Mouse (Mus musculus): ENCODE data around the gene Tmem132e. TPM values are rescaled to one million over a fixed set of nuclear protein-coding genes. Genes with fewer than 3 reads are reported as not detected.

Gene Tmem132e
- total and polyA plus RNA-seq, 2 experiments from 2014 or later: not detected

DNA sequence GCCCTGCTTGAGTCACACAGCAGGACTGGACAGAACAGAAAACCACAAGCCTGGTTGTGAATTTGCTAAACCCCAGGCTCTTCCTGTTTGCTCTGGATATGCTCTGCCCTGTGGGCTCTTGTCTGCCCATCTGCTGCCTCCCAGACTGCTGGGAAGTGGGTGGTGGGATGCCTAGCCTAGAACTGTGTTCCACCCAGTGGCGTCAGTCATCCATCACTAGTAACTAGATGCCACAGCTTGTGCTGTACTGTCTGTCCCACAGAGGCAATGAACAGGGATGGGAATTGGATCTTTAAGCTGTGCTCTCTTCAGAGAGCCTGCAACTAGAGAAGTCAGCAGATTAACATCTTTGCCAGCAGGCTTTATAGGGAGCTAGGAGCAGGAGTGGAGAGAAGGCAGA lies 23.8 kb downstream of the Tmem132e start:
- H3K4me2 ChIP-seq (ENCODE audit: low read depth, low read length): no peak overlapping the region
- DNase-seq (ENCODE audit: low spot score) (no peak), ATAC-seq (ENCODE audit: insufficient read depth, low read depth) (no peak)
- H3K4me1 ChIP-seq (ENCODE audit: control insufficient read depth, insufficient read depth): no peaks in the 10 kb centered on the region
- H3K27me3 ChIP-seq (ENCODE audit: control insufficient read depth, insufficient read depth, low read length): no peaks in the 10 kb centered on the region
- H3K9ac ChIP-seq (replicated peaks; ENCODE audit: low read depth, low read length): no peak overlapping the region
- no peaks in the 10 kb centered on the region for H3K36me3 ChIP-seq (replicated peaks; ENCODE audit: control insufficient read depth, insufficient read depth, low read length)
- H3K4me3 ChIP-seq (ENCODE audit: low read depth, low read length): no peak overlapping the region
- H3K9me3 ChIP-seq (replicated peaks; ENCODE audit: control insufficient read depth, low read length): no peaks in the 10 kb centered on the region
- 59% methylated on average over 1 of the region's 1 CpGs for WGBS
- no peak overlapping the region for H3K27ac ChIP-seq (ENCODE audit: low read depth)
- TF ChIP-seq CTCF (IDR thresholded peaks at IDR 0.05; ENCODE audit: low read depth) (no peak), EP300 (IDR thresholded peaks at IDR 0.05; ENCODE audit: low read depth) (no peak)

DNA sequence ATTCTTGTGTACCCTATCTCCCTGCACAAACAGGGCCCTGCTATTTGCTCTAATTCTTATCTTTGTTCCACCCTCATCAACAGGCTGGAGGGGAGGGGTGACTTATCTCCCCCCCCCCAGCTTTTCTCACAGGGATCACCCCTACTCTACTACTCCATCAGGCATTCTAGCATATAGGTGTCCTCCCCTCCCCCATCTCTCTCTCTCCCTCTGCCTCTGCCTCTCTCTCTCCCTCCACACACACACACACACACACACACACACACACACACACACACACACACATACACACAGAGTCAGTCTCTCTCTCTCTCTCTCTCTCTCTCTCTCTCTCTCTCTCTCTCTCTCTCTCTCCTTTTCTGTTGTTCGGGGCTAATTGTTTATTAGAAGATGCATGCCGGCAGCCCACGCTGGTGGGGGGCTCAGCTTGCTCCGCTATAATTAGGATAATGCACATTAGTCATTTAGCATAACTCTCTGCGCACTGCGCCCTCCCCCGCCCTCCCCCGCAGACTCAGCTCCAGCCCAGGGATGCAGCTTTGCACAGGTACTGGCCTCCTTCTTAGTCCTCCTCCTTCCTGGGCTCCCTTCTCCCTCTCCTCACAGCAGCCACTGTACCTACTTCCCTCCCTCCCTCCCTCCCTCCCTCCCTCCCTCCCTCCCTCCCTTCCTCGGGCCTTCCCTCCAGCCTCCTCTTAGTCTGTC lies 29.8 kb downstream of the Tmem132e start:
- no peaks in the 10 kb centered on the region for H3K9me3 ChIP-seq (replicated peaks; ENCODE audit: control insufficient read depth, low read length)
- ATAC-seq (ENCODE audit: insufficient read depth, low read depth) (no peak), DNase-seq (ENCODE audit: low spot score) (no peak)
- no peak overlapping the region for H3K4me3 ChIP-seq (ENCODE audit: low read depth, low read length)
- H3K9ac ChIP-seq (replicated peaks; ENCODE audit: low read depth, low read length): no peak overlapping the region
- WGBS: 37% methylated on average over 9 of the region's 9 CpGs
- TF ChIP-seq EP300 (IDR thresholded peaks at IDR 0.05; ENCODE audit: low read depth): no peak
- no peak for TF ChIP-seq CTCF (IDR thresholded peaks at IDR 0.05; ENCODE audit: low read depth)
- no peak overlapping the region for H3K4me2 ChIP-seq (ENCODE audit: low read depth, low read length)
- H3K27me3 ChIP-seq (ENCODE audit: control insufficient read depth, insufficient read depth, low read length): peaks cover 5% of the 10 kb centered on the region; the same call in 1 of the 2 replicates
- no peaks in the 10 kb centered on the region for H3K4me1 ChIP-seq (ENCODE audit: control insufficient read depth, insufficient read depth)
- H3K36me3 ChIP-seq (replicated peaks; ENCODE audit: control insufficient read depth, insufficient read depth, low read length): no peaks in the 10 kb centered on the region
- no peak overlapping the region for H3K27ac ChIP-seq (ENCODE audit: low read depth)

DNA sequence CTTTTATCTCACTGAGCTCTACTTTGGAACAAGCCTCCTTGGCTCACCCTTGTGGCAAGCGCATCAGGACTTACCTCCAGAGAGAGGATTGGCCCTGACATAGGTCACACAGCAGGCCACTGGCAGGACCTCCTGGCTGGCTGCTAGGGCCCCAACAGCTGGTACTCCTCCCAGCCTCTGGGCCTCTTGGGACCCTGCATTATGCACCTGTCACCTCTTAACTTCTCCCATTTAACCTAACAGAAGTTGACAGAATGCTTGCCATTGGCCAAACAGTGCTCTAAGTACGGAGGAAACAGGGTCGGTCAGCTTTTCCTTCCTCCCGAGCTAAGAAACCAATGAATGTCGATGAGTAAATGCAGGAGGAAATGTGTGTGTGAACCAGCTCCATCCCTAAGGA lies 33.2 kb downstream of the Tmem132e start:
- no peaks in the 10 kb centered on the region for H3K4me1 ChIP-seq (ENCODE audit: control insufficient read depth, insufficient read depth)
- H3K27ac ChIP-seq (ENCODE audit: low read depth): no peak overlapping the region
- TF ChIP-seq EP300 (IDR thresholded peaks at IDR 0.05; ENCODE audit: low read depth) (no peak), CTCF (IDR thresholded peaks at IDR 0.05; ENCODE audit: low read depth) (no peak)
- 55% methylated on average over 5 of the region's 5 CpGs for WGBS
- no peaks in the 10 kb centered on the region for H3K36me3 ChIP-seq (replicated peaks; ENCODE audit: control insufficient read depth, insufficient read depth, low read length)
- H3K9me3 ChIP-seq (replicated peaks; ENCODE audit: control insufficient read depth, low read length): no peaks in the 10 kb centered on the region
- no peak overlapping the region for H3K4me3 ChIP-seq (ENCODE audit: low read depth, low read length)
- H3K27me3 ChIP-seq (ENCODE audit: control insufficient read depth, insufficient read depth, low read length): peaks cover 5% of the 10 kb centered on the region; the same call in 1 of the 2 replicates
- DNase-seq (ENCODE audit: low spot score) (no peak), ATAC-seq (ENCODE audit: insufficient read depth, low read depth) (no peak)
- H3K9ac ChIP-seq (replicated peaks; ENCODE audit: low read depth, low read length): no peak overlapping the region
- H3K4me2 ChIP-seq (ENCODE audit: low read depth, low read length): no peak overlapping the region

- no peak for ATAC-seq (ENCODE audit: insufficient read depth, low read depth)
- no peaks in the 10 kb centered on the region for H3K9me3 ChIP-seq (replicated peaks; ENCODE audit: control insufficient read depth, low read length)
- no peak for DNase-seq (ENCODE audit: low spot score)
- no peak overlapping the region for H3K9ac ChIP-seq (replicated peaks; ENCODE audit: low read depth, low read length)
- H3K4me2 ChIP-seq (ENCODE audit: low read depth, low read length): no peak overlapping the region
- TF ChIP-seq CTCF (IDR thresholded peaks at IDR 0.05; ENCODE audit: low read depth): no peak
- no peak for TF ChIP-seq EP300 (IDR thresholded peaks at IDR 0.05; ENCODE audit: low read depth)
- peaks cover 5% of the 10 kb centered on the region; the same call in 1 of the 2 replicates for H3K27me3 ChIP-seq (ENCODE audit: control insufficient read depth, insufficient read depth, low read length)
- no peaks in the 10 kb centered on the region for H3K4me1 ChIP-seq (ENCODE audit: control insufficient read depth, insufficient read depth)
- H3K4me3 ChIP-seq (ENCODE audit: low read depth, low read length): no peak overlapping the region
- 30% methylated on average over 4 of the region's 4 CpGs for WGBS
- no peaks in the 10 kb centered on the region for H3K36me3 ChIP-seq (replicated peaks; ENCODE audit: control insufficient read depth, insufficient read depth, low read length)
- H3K27ac ChIP-seq (ENCODE audit: low read depth): no peak overlapping the region
These were observed 34.8 kb downstream of the Tmem132e start for GRCm38 (mm10) chr11:82423521-82423920.

DNA sequence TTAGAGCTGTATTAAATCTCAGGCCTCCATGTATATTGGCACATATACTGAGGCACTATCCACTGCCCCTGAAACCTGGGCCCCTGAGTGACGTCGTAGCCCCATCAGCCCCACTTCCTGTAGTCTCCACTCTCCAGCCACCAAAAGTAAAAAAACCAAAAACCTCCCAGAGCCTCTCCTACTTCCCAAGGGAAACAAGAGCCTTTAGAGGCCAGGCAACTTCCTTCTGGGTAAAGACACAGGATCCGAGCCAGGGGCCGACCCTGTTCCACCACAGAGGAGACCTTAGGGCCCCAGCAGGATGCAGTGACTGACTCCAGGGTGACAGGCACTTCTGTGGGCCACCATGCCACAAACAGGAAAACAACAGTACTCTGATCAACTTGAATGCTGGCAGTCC lies 40.1 kb downstream of the Tmem132e start:
- WGBS: 54% methylated on average over 4 of the region's 4 CpGs
- no peak overlapping the region for H3K27ac ChIP-seq (ENCODE audit: low read depth)
- H3K9me3 ChIP-seq (replicated peaks; ENCODE audit: control insufficient read depth, low read length): no peaks in the 10 kb centered on the region
- TF ChIP-seq EP300 (IDR thresholded peaks at IDR 0.05; ENCODE audit: low read depth) (no peak), CTCF (IDR thresholded peaks at IDR 0.05; ENCODE audit: low read depth) (no peak)
- peaks cover 17% of the 10 kb centered on the region for H3K27me3 ChIP-seq (ENCODE audit: control insufficient read depth, insufficient read depth, low read length)
- no peaks in the 10 kb centered on the region for H3K4me1 ChIP-seq (ENCODE audit: control insufficient read depth, insufficient read depth)
- H3K4me3 ChIP-seq (ENCODE audit: low read depth, low read length): no peak overlapping the region
- no peak overlapping the region for H3K4me2 ChIP-seq (ENCODE audit: low read depth, low read length)
- no peak overlapping the region for H3K9ac ChIP-seq (replicated peaks; ENCODE audit: low read depth, low read length)
- ATAC-seq (ENCODE audit: insufficient read depth, low read depth): no peak
- no peaks in the 10 kb centered on the region for H3K36me3 ChIP-seq (replicated peaks; ENCODE audit: control insufficient read depth, insufficient read depth, low read length)
- no peak for DNase-seq (ENCODE audit: low spot score)

Data from heart, postnatal 0 days (tissue).